Mouse (Mus musculus) urinary bladder, adult 2 months (tissue): ENCODE measurements around the gene Gm17324. TPM values are rescaled to one million over a fixed set of nuclear protein-coding genes. Genes with fewer than 3 reads are reported as not detected.

Source experiments
- DNase-seq: peaks from one replicate; pipeline ENCODE4 v3.0.0; 2022; ENCODE audit warnings: low spot score
- polyA plus RNA-seq: library from polyadenylated mRNA; depleted of rRNA; stranded (reverse); fragments of >200 nt; gene quantifications from 2 replicates; pipeline ENCODE4 v1.2.3, GENCODE M21; 2012; rRNA removed

The Gm17324 gene
- polyA plus RNA-seq, 1 experiment = 0.15 TPM

DNA sequence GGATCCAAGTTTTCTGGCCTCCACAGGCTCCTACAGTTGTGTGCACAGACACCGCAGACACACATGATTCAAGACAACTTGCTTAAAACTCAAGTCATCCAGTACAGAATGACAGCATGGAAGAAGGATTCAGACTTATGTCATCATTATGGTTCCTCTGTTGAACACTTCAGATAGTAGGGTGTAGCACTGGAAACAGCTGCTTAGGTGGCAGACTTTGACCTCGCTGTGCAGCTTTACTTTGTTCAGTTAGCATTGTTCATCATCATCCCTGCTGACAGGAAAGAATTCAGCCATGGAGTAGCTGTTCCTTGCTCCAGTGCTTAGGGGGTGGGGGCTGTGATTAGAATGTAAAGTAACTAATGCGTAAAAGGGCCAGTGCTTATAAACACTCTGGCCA, 17.1 kb upstream of the Gm17324 start:
- no peak for DNase-seq

DNA sequence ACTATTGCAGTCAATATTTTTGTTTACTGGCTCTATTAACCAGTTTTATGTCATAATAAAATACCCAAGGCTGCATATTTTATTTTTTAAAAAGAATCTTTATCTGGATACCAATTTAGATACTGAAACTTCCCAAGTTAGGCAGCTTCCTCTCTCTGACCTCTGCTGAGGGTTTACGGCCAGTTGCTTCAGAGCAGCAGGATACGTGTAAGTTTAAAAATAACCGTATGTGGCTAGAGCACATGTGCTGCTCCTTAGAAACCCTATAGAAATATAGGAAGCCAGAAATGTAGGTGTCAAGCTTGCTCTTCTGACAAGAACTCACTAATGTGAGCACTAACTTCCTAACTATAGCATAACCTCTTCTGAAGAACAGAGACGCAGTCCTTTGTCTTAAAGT, 14.8 kb upstream of the Gm17324 start:
- DNase-seq = no peak

DNA sequence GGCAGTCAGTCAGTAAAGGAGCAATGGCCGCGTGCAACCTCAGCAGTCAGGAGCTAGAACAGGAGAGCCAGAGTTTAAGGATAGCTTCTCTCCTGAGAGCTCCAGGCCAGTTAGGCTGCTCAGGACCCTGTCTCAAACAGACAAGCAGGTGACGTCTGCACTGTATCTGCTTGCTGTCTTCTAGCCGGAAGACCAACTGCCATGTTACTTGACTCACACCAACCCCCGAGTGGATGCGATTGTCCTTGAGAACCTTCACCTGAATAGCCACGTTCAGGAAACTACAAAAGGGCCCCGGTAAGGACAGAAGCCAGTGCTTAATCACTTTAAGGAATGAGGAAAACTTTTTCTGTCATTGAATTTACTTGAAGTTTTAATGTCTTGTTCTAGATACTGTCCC, 8.4 kb upstream of the Gm17324 start:
- DNase-seq = no peak

DNA sequence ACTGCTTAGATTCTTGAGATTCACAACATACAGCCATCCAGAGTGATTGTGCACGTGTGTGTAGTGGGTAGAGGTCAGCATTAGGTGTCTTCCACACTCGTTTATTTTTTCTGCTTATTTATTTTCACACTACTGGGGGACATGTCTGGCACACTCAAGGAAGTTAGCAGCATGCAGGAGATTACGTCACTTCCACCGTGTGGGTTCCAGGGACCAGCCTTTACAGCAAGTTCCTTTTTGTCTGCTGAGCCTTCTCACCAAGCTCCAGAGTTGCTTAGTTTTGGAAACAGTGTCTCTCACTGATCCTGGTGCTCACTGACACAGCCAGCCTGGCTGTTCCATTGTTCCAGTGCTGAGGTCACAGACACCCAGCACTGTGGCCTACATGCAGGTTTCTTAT, 2.8 kb upstream of the Gm17324 start:
- no peak for DNase-seq

DNA sequence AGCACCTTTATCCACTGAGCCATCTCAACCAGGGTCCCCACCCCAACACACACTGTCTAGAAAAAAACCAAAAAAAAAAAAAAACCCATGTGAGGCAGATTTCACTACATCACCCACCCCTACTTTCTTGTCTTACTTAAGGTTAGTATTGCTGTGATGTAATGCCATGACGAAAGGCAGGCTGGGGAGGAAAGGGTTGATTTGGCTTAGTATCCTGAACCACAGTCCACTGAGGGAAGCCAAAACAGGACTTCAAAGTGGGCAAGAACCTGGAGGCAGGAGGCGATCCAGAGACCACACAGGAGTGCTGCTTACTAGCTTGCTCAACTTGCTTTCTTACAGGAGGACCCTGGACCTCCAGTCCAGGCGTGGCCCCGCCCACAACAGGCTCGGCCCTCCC, 1.8 kb upstream of the Gm17324 start:
- DNase-seq = no peak

DNA sequence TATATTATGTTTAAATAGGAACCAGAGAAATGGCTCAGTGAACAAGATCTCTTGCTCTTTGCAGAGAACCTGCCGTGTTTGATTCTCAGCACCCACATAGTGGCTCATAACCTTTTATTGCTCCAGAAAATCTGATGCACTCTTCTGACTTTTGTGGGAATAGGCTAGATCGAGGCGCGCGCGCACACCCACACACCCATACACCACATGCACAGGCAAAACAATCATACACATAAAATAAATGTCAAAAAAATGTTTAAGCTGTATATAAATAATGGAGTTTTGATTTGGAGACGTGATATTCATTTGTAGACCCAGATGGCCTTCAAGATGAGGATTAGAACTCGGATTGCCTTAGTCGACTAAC, 997 bp downstream of the Gm17324 start:
- DNase-seq = no peak

DNA sequence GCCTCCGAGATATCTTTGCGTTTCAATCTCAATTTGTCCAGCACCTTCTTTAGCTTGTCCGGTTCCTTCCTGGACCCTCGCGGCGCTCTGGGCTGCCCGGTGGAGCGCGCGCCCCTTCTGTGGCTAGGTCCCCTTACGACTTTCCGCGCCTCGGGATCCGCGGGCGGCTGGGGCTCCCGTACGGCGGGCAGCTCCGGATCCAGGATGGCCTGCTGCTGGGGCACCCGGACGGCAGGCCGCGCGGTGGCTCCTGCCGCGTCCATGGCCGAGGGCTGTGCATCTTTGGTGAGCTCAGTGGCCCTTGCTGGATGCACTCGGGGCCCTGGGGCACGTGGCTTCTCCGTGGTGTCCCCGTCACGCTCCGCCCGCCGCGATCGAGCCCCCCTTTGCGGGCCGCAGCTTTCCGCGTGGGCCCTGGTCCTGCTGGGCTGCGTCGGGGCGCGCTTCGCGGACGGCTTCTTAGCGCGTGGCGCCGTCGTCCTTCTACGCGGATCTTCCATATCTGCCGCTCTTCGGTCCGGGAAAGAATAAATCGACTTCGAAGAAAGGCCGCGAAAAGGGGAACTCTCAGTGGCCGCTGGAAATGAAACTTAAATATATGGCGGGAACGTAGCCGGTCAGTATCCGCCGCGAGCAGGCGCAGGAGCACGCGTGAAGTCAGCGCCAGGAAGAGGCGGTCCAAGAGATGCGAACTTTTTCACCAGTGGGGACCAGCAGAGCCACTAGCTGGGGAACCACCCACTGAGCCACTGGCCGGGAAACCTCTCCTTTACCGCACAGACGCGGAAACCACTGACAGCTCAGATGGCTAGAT, 5.8 kb downstream of the Gm17324 start, which contains the start of gene Cgas:
Gene Cgas (minus strand): TSS at position 659 of the 814 bp plus-strand sequence.
- peak; percentile 29 for DNase-seq

DNA sequence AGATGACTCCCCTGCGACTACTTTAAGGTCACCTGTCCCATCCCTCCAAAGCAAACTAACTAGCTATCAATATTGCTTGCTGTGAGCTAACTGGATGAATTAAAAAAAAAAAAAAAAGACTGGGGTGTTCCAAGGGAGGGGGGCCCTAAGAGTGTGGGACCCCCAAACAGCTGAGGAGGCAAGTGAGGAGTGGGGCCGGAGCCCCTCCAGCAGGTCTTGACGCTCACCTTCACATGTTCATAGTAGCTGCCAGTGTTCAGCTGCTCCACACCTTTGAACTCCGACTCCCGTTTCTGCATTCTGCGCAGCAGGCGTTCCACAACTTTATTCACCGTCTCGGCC, 6.4 kb downstream of the Gm17324 start:
- no peak for DNase-seq

DNA sequence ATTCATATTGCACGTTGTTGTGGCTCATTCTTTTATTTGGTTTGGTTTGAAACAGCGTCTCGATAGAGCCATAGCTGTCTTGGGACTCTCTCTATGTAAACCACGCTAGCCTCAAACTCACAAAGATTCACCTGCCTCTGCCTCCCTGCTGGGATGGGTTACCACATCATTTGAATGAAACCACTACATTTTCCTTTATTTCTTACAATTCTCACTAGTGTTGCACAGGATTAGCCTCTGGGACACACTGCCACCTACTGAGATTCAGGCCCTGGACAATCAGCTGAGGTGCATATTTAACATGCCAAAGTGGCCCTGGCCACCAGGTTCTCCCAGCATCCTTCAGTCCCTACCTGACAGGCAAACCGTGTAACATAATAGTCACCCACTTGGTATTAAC, 9.2 kb downstream of the Gm17324 start:
- no peak for DNase-seq

DNA sequence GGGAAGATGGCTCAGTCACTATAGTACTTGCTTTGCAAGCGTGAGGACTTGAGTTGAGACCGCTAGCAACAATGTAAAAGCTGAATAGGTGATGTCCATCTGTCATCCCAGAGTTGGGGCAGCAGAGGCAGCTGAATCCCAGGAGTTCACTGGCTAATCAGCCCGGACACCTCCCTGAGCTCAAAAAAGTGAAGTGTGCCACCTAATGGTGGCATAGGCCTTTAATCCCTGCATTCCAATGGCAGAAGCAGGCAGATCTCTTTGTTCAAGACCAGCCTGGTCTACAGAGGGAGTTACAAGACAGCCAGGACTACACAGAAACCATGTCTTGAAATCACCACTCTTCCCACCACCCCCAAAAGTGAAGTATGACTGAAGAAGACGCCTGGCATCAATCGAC, 16.1 kb downstream of the Gm17324 start:
- no peak for DNase-seq

DNA sequence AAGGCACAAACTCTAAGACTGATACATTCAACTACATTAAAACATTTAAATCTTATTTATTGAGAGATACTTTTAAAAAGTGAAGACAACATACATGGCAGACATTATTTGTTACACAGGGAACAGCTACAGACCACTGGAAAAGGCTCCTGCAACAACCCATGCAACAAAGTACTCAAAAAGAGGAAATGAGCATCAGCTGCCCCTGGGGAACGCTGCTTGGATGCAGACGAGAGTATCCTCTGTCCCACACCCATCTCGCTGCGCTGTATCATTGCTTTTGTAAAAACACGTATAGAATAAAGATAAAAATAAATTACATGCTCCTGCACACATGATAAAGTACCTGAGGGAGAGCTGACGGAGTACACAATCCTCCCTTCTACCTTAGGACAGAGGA, 18.1 kb downstream of the Gm17324 start:
- DNase-seq = no peak

DNA sequence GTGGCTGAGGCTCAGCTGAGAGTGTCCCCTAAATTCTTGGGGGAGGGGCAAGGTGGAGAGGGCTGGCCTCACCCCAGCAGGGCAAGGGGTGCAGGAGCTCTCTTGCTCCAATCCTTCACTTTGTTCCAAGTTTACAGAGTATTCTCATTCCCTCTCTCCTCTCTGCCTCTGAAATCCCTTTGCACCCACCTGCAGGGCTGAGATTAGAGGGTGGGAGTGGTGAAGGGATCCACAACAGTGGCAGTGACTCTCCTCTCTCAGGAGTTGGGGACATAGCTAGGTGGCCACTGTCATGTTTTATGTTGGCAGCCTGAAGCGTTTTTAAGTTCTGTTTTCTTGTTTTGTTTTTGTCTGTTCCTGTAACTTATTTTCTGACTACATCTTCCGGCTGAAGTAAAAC, 19.0 kb downstream of the Gm17324 start:
- no peak for DNase-seq

DNA sequence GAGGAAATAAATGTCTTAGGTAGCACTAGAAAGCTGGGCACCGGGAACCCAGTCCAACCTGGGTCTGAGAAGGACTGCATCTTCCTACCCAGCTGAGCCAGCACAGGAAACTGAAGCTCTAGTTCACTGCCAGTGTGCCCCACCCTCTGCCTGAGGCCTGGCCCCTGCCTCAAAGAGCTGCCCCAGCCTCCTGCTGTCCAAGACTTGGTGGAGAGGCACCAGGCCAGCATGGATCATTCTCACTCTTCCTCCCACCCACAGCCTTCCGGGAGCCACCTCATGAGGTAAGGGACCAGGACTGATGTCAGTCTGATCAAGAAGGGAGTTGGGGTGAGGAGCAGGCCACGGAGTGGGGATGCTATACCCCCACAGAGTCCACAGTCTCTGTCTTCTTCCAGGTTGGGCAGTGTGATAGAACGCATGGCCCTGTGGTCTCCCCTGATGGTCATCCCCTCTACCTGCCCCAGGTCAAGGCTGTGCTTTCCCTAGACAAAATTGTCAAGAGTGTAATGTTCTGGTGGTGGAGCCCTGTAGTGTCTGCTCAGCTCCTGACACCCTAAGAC, 19.6 kb downstream of the Gm17324 start:
- no peak for DNase-seq

DNA sequence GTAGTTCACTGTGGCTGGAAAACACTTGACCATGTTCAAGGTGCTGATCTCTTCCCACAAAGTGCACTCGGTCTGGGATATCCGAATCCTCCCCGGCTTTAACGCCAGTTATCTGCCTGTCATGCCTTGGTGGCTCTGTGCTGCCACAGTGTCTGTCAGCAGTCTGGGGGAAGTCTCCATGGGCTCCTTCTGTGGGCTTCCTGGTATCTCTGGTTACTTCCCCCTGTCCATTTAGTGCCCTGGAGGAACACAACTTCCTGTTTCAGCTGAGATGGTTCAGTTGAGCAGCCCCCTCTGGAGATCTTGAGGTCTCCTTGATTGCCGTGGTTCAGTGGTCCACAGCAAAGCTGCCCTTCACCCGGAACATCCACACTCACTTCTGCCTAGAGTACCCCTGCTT, 20.4 kb downstream of the Gm17324 start:
- DNase-seq = no peak

DNA sequence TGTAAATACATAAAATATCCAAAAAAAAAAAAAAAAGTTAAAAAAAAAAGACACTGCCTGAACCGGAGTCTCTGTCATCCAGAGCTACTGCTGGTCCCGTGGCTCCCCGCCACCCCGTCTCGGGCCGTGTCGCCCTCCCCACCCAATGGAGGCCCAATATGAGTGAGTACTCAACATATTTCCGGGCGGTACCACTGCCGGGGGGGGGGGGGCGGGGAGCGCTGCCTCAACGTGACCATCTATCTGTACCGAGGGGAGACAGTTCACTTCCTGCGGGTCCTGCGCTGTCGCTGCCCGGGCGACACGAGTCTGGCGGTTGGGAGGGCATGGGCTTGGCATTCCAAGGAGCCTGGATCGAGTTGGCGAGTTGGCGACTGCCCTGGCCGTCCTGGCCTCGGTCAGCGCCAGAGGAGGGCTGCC, 21.2 kb downstream of the Gm17324 start:
- no peak for DNase-seq

DNA sequence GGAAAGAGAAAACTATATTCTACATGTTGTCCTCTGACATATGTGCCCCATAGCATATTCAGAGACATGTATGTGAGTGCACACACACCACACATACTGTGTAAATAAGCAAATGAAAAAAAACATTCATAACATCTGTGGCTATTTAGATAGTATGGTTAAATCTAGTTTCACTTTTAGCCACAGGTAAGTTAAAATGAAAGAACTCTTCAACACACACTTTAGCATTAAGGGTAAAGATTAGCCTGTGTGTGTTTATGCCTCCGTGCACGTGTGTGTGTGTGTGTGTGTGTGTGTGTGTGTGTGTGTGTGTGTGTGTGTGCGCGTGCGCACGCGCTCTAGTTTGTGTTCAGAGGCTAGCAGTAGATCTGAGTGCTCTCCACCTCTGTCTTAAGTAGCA, 47.0 kb downstream of the Gm17324 start:
- no peak for DNase-seq

DNA sequence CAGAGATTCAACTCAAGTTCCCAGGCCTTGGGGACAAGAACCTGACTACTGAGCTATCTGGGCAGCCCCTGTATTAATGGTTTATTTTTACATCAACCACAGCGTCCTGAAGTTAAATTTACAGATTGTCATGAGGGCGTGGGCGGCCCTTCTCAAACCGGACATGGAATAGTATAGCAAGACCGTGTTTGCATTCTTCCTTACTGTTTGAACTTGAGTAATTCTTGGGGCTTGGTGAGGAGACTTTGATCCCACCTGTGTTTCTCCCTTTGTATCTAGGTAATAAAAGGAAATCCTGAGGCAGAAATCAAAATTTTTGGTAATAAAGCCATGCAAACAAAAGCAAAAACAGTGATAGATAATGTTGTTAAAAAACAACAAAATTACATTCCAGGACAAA, 48.0 kb downstream of the Gm17324 start:
- no peak for DNase-seq

Other genes with a start within 250 kb of the Gm17324 start
- gene Gsta1, start 218.1 kb downstream of the Gm17324 start, polyA plus RNA-seq = 6.8 and 7.6 TPM in 2 replicates
- 4.0 and 4.5 TPM in 2 replicates for gene Gm3776, start 191.7 kb downstream of the Gm17324 start, polyA plus RNA-seq
- 0.28 and 0.44 TPM in 2 replicates for gene Gm10639, start 158.9 kb downstream of the Gm17324 start, polyA plus RNA-seq
- gene Omt2a, start 134.0 kb downstream of the Gm17324 start, polyA plus RNA-seq = not detected in 2 replicates
- not detected in 2 replicates for gene Omt2b, start 121.2 kb downstream of the Gm17324 start, polyA plus RNA-seq
- 27.0 and 28.7 TPM in 2 replicates for gene Gsta2, start 93.0 kb downstream of the Gm17324 start, polyA plus RNA-seq
- gene Dppa5a, start 80.6 kb downstream of the Gm17324 start, polyA plus RNA-seq = 8.1 and 9.0 TPM in 2 replicates
- 13.0 and 14.9 TPM in 2 replicates for gene Ooep, start 70.1 kb downstream of the Gm17324 start, polyA plus RNA-seq
- 0.63 and 0.77 TPM in 2 replicates for gene Ddx43, start 53.0 kb downstream of the Gm17324 start, polyA plus RNA-seq
- 1.1 and 1.7 TPM in 2 replicates for gene Cgas, start 5.5 kb downstream of the Gm17324 start, polyA plus RNA-seq
- gene Mto1, start 578 bp downstream of the Gm17324 start, polyA plus RNA-seq = 17.4 and 18.6 TPM in 2 replicates
- gene Eef1a1, start 40.4 kb upstream of the Gm17324 start, polyA plus RNA-seq = 7,337 and 9,833 TPM in 2 replicates
- 11.7 and 12.7 TPM in 2 replicates for gene Slc17a5, start 139.3 kb upstream of the Gm17324 start, polyA plus RNA-seq
- gene Cd109, start 166.8 kb upstream of the Gm17324 start, polyA plus RNA-seq = 3.6 and 4.0 TPM in 2 replicates